Mouse (Mus musculus): ENCODE data around the gene Stxbp3.

GRCm38 (mm10) chr3:108857714-108858113, 17.4 kb upstream of the Stxbp3 start:
- TF ChIP-seq CTCF (IDR thresholded peaks at IDR 0.05; ENCODE audit: insufficient read depth, low read depth, low read length) (no peak), POLR2A (IDR thresholded peaks at IDR 0.05; ENCODE audit: insufficient read depth, low read depth, low read length) (no peak)

All from olfactory bulb, adult 2 months (tissue).